Mouse (Mus musculus) C2C12 (cell line): ENCODE measurements around the gene Atrip. TPM values are rescaled to one million over a fixed set of nuclear protein-coding genes. Genes with fewer than 3 reads are reported as not detected.

Source experiments
- H3K27me3 ChIP-seq: one replicate; pipeline ENCODE4 v1.6.1; 2011; ENCODE audit not compliant: control insufficient read depth, insufficient read depth, insufficient read length
- H3K36me3 ChIP-seq: one replicate; pipeline ENCODE4 v1.6.1; 2011; ENCODE audit not compliant: control insufficient read depth, insufficient read depth
- H3K4me3 ChIP-seq: one replicate; pipeline ENCODE4 v1.5.1; 2011; ENCODE audit warnings: mild to moderate bottlenecking, control low read depth; ENCODE audit not compliant: poor library complexity, insufficient read depth, severe bottlenecking
- H3K79me2 ChIP-seq: one replicate; pipeline ENCODE4 v1.6.1; 2011; ENCODE audit not compliant: control insufficient read depth, insufficient read depth
- H3K79me3 ChIP-seq: one replicate; pipeline ENCODE4 v1.6.1; 2011; ENCODE audit warnings: low read depth, control low read depth
- H3ac ChIP-seq: one replicate; pipeline ENCODE3; 2011; ENCODE audit warnings: low read depth; ENCODE audit not compliant: control insufficient read depth, insufficient read length
- CEBPB ChIP-seq: IDR thresholded peaks from one replicate; pipeline ENCODE4 v1.6.1; 2011; ENCODE audit warnings: low read depth, mild to moderate bottlenecking, control low read depth, moderate library complexity
- CTCF ChIP-seq: IDR thresholded peaks from one replicate; pipeline ENCODE4 v1.5.1; 2011; ENCODE audit not compliant: control insufficient read depth, insufficient read depth, insufficient read length
- FOSL1 ChIP-seq: IDR thresholded peaks from one replicate; pipeline ENCODE4 v1.8.0; 2011; ENCODE audit warnings: mild to moderate bottlenecking, low read length; ENCODE audit not compliant: poor library complexity, insufficient read depth, severe bottlenecking
- MAX ChIP-seq: IDR thresholded peaks from one replicate; pipeline ENCODE4 v1.6.1; 2011; ENCODE audit warnings: mild to moderate bottlenecking, control low read depth
- MYOD1 ChIP-seq: IDR thresholded peaks from one replicate; pipeline ENCODE4 v1.6.1; 2011; ENCODE audit warnings: low read depth; ENCODE audit not compliant: control insufficient read depth, insufficient read length
- MYOG ChIP-seq: IDR thresholded peaks from one replicate; pipeline ENCODE4 v1.6.1; 2011; ENCODE audit not compliant: control insufficient read depth, insufficient read length; ENCODE audit errors: extremely low read depth
- USF1 ChIP-seq: IDR thresholded peaks from one replicate; pipeline ENCODE4 v1.6.1; 2011; ENCODE audit warnings: low read depth, mild to moderate bottlenecking, control low read depth, moderate library complexity
- polyA plus RNA-seq: library from polyadenylated mRNA; unstranded; fragments of >200 nt; fragmentation: generic; extraction: Trizol; gene quantifications from one replicate; pipeline ENCODE4 v1.2.1, GENCODE M21; 2012; ENCODE audit warnings: missing spikeins

The Atrip gene
- polyA plus RNA-seq, 1 experiment = 11.4 TPM

DNA sequence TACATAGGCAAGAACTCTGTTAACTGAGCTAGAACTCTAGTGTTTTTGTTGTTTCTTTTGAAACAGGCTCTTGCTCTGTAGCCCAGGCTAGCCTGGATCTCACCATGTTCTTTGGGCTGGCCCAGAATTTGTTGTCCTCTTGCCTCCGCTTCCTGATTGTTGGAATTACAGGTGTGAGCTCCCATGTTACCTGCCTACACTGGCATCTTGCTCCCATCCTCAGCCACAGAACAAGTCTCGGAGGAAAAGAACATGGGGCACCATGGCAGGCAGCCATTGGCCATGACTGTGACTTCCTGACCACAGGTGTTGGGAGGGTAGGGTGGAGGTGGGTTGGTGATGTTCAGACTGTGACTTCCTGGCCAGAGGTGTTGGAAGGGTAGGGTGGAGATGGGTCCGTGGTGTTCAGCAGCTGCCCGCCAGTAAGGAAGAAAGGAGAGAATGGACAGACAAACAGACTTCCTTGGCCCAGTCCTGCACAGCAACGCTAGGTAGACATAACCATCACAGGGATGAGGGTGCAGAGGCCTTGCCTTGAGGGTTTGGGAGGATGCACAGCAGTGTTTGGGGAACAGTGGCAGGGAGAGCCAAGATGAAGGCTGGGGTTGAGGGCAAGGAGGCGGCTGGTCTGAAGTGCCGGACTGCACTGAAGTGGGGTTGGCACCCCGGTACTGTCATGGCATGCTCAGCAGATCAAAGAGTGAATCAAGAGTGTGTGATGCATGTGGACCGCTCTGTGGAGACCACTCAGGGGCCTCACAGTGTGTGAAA lies 21.2 kb downstream of the Atrip start:
- H3K36me3 ChIP-seq = peaks cover 19% of the 10 kb centered on the region
- H3K79me3 ChIP-seq = no peaks in the 10 kb centered on the region
- no peak overlapping the region for H3ac ChIP-seq
- TF ChIP-seq MAX = no peak
- TF ChIP-seq CTCF = no peak
- no peak for TF ChIP-seq MYOD1
- no peaks in the 10 kb centered on the region for H3K27me3 ChIP-seq
- no peak overlapping the region for H3K4me3 ChIP-seq
- peaks cover 7% of the 10 kb centered on the region for H3K79me2 ChIP-seq

DNA sequence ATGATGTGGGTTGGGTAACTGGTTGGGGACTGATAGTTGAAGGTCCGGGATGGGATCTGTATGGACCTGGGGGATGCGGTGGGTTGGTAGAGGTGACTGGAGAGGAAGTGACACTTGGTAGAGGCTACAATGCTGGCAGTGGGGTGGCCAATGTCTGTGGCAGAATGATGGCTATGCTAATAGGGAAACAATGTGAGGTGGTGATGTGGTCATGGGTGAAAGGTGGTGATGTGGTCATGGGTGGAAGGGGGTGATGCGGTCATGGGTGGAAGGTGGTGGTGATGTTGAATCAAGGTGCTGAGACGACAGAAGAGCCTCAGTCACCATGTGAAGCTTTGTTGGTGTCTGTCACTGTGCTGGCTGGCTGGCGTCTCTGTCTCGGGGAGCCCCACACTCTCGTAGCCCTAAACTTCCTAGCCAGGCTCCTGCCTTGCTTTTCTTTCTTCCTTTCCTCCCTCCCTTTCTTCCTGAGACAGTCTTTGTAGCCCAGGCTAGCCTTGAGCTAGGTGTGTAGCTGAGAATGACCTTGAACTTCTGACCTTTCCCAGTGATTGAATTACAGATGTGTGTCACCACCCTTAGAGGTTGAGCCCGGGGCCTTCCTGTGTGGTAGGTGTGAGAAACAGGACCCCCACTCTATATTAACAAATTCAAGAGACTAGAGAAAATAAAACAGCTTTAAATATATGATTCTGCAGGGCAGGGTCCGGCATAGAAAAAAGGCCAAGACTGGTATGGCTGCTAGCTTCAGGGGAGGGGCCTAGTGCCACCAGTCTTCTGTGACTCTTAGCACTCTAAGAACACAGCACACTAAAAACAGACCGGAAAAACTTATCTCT lies 22.1 kb downstream of the Atrip start:
- H3K27me3 ChIP-seq = no peaks in the 10 kb centered on the region
- no peak overlapping the region for H3K4me3 ChIP-seq
- peaks cover 12% of the 10 kb centered on the region for H3K36me3 ChIP-seq
- TF ChIP-seq MAX = no peak
- TF ChIP-seq MYOD1 = no peak
- TF ChIP-seq FOSL1 = no peak
- TF ChIP-seq USF1 = no peak
- TF ChIP-seq CTCF = no peak
- TF ChIP-seq MYOG = no peak
- no peak for TF ChIP-seq CEBPB
- no peak overlapping the region for H3ac ChIP-seq
- H3K79me3 ChIP-seq = no peaks in the 10 kb centered on the region
- H3K79me2 ChIP-seq = peaks cover 7% of the 10 kb centered on the region

DNA sequence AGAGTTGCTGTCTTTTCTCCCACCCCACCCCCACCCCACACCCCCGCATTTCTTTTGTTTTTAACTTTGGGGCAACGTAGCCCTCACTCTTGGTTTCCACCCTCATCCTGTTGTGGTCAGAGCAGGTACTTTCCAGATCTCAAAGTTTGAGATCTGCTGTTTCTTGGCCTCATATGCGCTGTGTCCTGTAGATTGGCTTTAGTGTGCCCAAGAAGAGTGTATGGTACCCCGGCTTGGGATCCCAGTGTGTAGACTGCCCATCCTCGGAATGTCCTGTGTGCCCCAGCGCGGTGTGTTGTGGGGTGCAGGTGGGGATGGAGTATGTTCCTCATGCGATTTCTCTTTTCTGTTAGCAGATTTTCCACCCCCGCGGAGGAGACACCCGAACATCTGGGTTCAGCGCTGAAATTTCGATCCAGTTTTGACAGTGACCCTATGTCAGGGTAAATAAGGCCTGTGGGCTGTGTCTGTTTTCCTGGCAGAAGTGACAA lies 22.9 kb downstream of the Atrip start:
- Histone ChIP-seq H3K36me3 (peaks cover 8% of the 10 kb centered on the region), H3K4me3 (no peak overlapping the region), H3ac (no peak overlapping the region), H3K79me2 (peaks cover 7% of the 10 kb centered on the region), H3K27me3 (no peaks in the 10 kb centered on the region), H3K79me3 (no peaks in the 10 kb centered on the region)
- TF ChIP-seq USF1 (no peak), CEBPB (no peak), FOSL1 (no peak), MYOG (no peak), MYOD1 (no peak), CTCF (no peak), MAX (no peak)

DNA sequence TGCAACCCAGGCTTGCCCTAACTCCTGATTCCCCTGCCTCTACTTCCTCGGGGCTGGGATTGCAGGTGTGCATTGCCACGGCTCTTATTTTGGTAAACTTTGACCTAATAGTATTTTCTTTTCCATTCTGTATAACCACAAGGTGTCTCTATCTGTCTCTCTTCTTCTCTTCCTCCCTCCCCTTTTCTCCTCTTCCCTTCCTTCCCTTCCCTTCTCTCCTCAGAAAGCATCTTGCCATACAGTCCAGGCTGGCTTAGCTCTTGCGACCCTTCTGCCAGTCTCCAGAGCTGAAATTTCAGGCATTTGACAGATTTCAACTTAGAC lies 23.3 kb downstream of the Atrip start:
- H3K36me3 ChIP-seq = peaks cover 8% of the 10 kb centered on the region
- no peaks in the 10 kb centered on the region for H3K79me3 ChIP-seq
- H3K27me3 ChIP-seq = no peaks in the 10 kb centered on the region
- H3K79me2 ChIP-seq = peaks cover 3% of the 10 kb centered on the region
- no peak overlapping the region for H3K4me3 ChIP-seq
- H3ac ChIP-seq = no peak overlapping the region
- no peak for TF ChIP-seq MAX
- no peak for TF ChIP-seq CTCF
- TF ChIP-seq USF1 = no peak
- TF ChIP-seq CEBPB = no peak
- TF ChIP-seq MYOD1 = no peak

DNA sequence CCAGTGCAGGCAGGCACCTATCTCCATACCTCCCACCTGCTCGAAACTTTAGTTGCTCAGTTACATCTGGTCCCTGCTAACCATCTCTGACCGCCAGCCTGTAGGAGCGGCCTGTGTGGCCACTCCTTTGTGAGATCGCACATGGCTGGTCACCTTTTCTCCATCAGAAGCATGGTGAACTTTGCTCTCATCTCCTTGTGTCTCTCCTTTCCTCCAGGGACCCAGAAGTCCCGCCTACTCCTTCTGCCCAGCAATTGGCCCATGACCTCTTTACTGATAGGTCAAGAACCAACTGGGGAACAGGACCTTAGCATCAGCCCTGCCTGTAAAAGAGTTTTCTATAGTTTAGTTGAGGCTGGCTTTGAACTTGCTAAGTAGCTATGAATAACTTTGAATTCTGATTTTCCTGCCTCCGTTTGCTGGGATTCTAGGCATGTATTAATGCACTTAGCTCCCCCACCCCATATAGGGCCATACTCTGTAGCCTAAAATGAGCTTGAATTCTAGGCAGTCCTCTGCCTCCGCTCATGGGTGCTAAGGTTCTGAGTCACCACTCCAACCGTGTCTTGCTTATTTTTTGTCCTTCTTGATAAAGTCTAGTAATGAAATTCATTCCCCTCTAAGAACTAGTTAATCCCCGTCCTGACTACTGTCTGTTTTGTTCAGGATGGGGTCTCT lies 23.8 kb downstream of the Atrip start:
- Histone ChIP-seq H3ac (no peak overlapping the region), H3K27me3 (no peaks in the 10 kb centered on the region), H3K79me3 (no peaks in the 10 kb centered on the region), H3K36me3 (peaks cover 8% of the 10 kb centered on the region), H3K79me2 (no peaks in the 10 kb centered on the region), H3K4me3 (no peak overlapping the region)
- TF ChIP-seq MYOG (no peak), CTCF (no peak), USF1 (no peak), MYOD1 (no peak), CEBPB (no peak), MAX (no peak)
